Mouse (Mus musculus) liver, embryonic 15.5 days (tissue): Measurements from ENCODE around the gene Ndufa4. TPM values are rescaled to one million over a fixed set of nuclear protein-coding genes. Genes with fewer than 3 reads are reported as not detected.
"Not testable (repeated sequence)": the region's sequence is repeated elsewhere in the genome, so short reads cannot be mapped to it uniquely, and the experiment has no call there.

Experiments
- ATAC-seq: fragments of 200-750 bp; cut with Nextera tagmentation; 2 replicates; pipeline ENCODE4 v1.8.0; 2017; ENCODE audit warnings: moderate number of reproducible peaks, mild to moderate bottlenecking, moderate library complexity; ENCODE audit not compliant: insufficient read depth
- H3K27ac ChIP-seq: fragments of 300-500 bp; sonication (generic); replicated peaks from 2 replicates; pipeline ENCODE4 v1.5.1; 2015; ENCODE audit warnings: mild to moderate bottlenecking, inconsistent platforms
- H3K27me3 ChIP-seq: fragments of 300-500 bp; sonication (generic); 2 replicates; pipeline ENCODE4 v1.6.1; 2015; ENCODE audit warnings: mild to moderate bottlenecking, inconsistent platforms
- H3K36me3 ChIP-seq: fragments of 300-500 bp; sonication (generic); replicated peaks from 2 replicates; pipeline ENCODE4 v1.6.1; 2015; ENCODE audit warnings: moderate library complexity, mild to moderate bottlenecking, inconsistent platforms
- H3K4me1 ChIP-seq: fragments of 300-500 bp; sonication (generic); replicated peaks from 2 replicates; pipeline ENCODE4 v1.6.1; 2015; ENCODE audit warnings: inconsistent platforms
- H3K4me2 ChIP-seq: fragments of 300-500 bp; sonication (generic); 2 replicates; pipeline ENCODE4 v1.6.1; 2015; ENCODE audit warnings: moderate library complexity, mild to moderate bottlenecking, inconsistent platforms
- H3K4me3 ChIP-seq: fragments of 300-500 bp; sonication (generic); replicated peaks from 2 replicates; pipeline ENCODE4 v1.5.1; 2015; ENCODE audit warnings: mild to moderate bottlenecking, inconsistent platforms
- H3K9ac ChIP-seq: fragments of 300-500 bp; sonication (generic); 2 replicates; pipeline ENCODE4 v1.6.1; 2015; ENCODE audit warnings: moderate library complexity, mild to moderate bottlenecking, inconsistent platforms
- H3K9me3 ChIP-seq: fragments of 300-500 bp; sonication (generic); replicated peaks from 2 replicates; pipeline ENCODE4 v1.6.1; 2016; ENCODE audit warnings: inconsistent platforms
- WGBS: fragments of 180-500 bp; shearing (Covaris S2); methylation state at CpG from one replicate; pipeline ENCODE4 v1.1.7; 2015; ENCODE audit warnings: mixed read lengths; ENCODE audit not compliant: insufficient replicate concordance; 5-methylcytosine and 5-hydroxymethylcytosine counted together
- polyA plus RNA-seq: library from polyadenylated mRNA; unstranded; fragments of >200 nt; fragmentation: Nextera tagmentation; extraction: Ambion mirVana; gene quantifications from 2 replicates; pipeline ENCODE4 v1.2.1, GENCODE M21; 2015

Ndufa4 gene
- polyA plus RNA-seq, 1 experiment from 2014 or later: 509 TPM

DNA sequence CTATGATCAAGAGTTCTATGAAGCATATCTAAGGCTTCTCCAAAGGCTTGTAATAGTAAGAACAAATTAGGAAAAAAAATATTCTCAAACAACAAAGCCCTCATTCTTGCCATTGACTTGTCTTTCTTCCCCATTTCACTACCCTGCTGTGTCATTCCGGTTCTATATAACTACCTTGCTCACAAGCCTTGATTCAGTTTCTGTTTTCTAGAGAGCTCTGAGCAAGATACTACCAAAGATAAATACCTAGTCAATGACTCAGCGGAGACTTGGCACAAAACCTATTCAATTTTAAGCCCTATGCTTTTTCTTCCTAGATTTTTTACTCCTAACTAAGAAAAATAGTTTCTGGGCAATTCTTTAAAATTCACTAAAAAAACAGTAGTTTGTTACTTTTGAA lies 31.9 kb downstream of the Ndufa4 start:
- not testable (repeated sequence) for ATAC-seq, H3K27me3 ChIP-seq, H3K4me3 ChIP-seq, H3K27ac ChIP-seq, H3K9me3 ChIP-seq, H3K4me2 ChIP-seq, H3K9ac ChIP-seq, H3K4me1 ChIP-seq, H3K36me3 ChIP-seq
- no CpG with 5 or more reads among the region's 2 CpGs for WGBS

Other genes starting within 250 kb of the Ndufa4 start
- 11.0 and 14.8 TPM in 2 replicates for gene Phf14, start 312 bp upstream of the Ndufa4 start, polyA plus RNA-seq